Mouse (Mus musculus) heart, postnatal 36 days (tissue): ENCODE data around the gene Xpo1. TPM values are rescaled to one million over a fixed set of nuclear protein-coding genes. Genes with fewer than 3 reads are reported as not detected.

Source experiments
- DNase-seq, 2 experiments: peaks; one replicate each; pipeline ENCODE4 v3.0.0; 2021 to 2022
- intact Hi-C: fragments of 180-260 bp; cut with DNase I; formaldehyde crosslinking; loops from one replicate; pipeline ENCODE4 v1.15.1; 2025
- total RNA-seq, 2 experiments: library from RNA; stranded (reverse); gene quantifications; 2 replicates each; pipeline ENCODE4 v1.2.3; 2021

Gene Xpo1
- 10 to 100 TPM; 32.5 to 36.7 TPM for total RNA-seq

- peak; percentile 99 to 100 for DNase-seq
- intact Hi-C loops: loop anchor here (5.0 kb wide), 3 partner anchors 43 to 968 kb away; partner anchors contain the start of gene Tmem17
Measured at GRCm38 (mm10) chr11:23255427-23256193, at the start of gene Xpo1. Xpo1 (plus strand) TSS chr11:23256041.

- DNase-seq: no peak
- intact Hi-C loops: loop anchor here (5.0 to 10.0 kb wide), 2 partner anchors 48 to 55 kb away; partner anchors contain the start of gene Xpo1
Measured at GRCm38 (mm10) chr11:23209717-23210116, 46.1 kb upstream of the Xpo1 start.

- intact Hi-C loops: loop anchor here (5.0 to 10.0 kb wide), 2 partner anchors 46 to 56 kb away; partner anchors contain the start of gene Xpo1
- peak; percentile 55 to 56 for DNase-seq
Measured at GRCm38 (mm10) chr11:23210590-23211510, 45.0 kb upstream of the Xpo1 start.

- intact Hi-C loops: loop anchor here (10.0 kb wide), 1 partner anchor 63 kb away; no protein-coding TSS in a partner anchor
- peak; percentile 39 to 41 for DNase-seq
Measured at GRCm38 (mm10) chr11:23217430-23217829, 38.4 kb upstream of the Xpo1 start.

- intact Hi-C loops: no loop called here
- DNase-seq: no peak
Measured at GRCm38 (mm10) chr11:23236015-23236414, 19.8 kb upstream of the Xpo1 start.

- no peak for DNase-seq
- intact Hi-C loops: loop anchor here (5.0 kb wide), 1 partner anchor 187 kb away; no protein-coding TSS in a partner anchor
Measured at GRCm38 (mm10) chr11:23253931-23254330, 1.9 kb upstream of the Xpo1 start.

GRCm38 (mm10) chr11:23254548-23254947, 1.3 kb upstream of the Xpo1 start:
- intact Hi-C loops: loop anchor here (5.0 kb wide), 1 partner anchor 187 kb away; no protein-coding TSS in a partner anchor
- DNase-seq: no peak

- DNase-seq: no peak
- intact Hi-C loops: loop anchor here (5.0 kb wide), 3 partner anchors 43 to 968 kb away; partner anchors contain the start of gene Tmem17
Measured at GRCm38 (mm10) chr11:23255053-23255426, 801 bp upstream of the Xpo1 start.

- intact Hi-C loops: loop anchor here (5.0 kb wide), 3 partner anchors 44 to 969 kb away; partner anchors contain the start of gene Tmem17
- DNase-seq: no peak
Measured at GRCm38 (mm10) chr11:23256194-23256802, 457 bp downstream of the Xpo1 start.

- intact Hi-C loops: loop anchor here (1.0 to 5.0 kb wide), 4 partner anchors 45 to 970 kb away; partner anchors contain the start of genes Tmem17 and Usp34
- peak; percentile 68 to 78 for DNase-seq
Measured at GRCm38 (mm10) chr11:23256803-23257704, 1.2 kb downstream of the Xpo1 start.

GRCm38 (mm10) chr11:23259073-23259472, 3.2 kb downstream of the Xpo1 start:
- no peak for DNase-seq
- intact Hi-C loops: loop anchor here (5.0 kb wide), 3 partner anchors 47 to 972 kb away; partner anchors contain the start of gene Tmem17

- DNase-seq: no peak
- intact Hi-C loops: loop anchor here (5.0 kb wide), 3 partner anchors 47 to 972 kb away; partner anchors contain the start of gene Tmem17
Measured at GRCm38 (mm10) chr11:23259481-23259880, 3.6 kb downstream of the Xpo1 start.

- intact Hi-C loops: no loop called here
- no peak for DNase-seq
Measured at GRCm38 (mm10) chr11:23260186-23260585, 4.3 kb downstream of the Xpo1 start.

GRCm38 (mm10) chr11:23261490-23261889, 5.6 kb downstream of the Xpo1 start:
- no peak for DNase-seq
- intact Hi-C loops: no loop called here

- intact Hi-C loops: no loop called here
- no peak for DNase-seq
Measured at GRCm38 (mm10) chr11:23264949-23265348, 9.1 kb downstream of the Xpo1 start.

- peak; percentile 17 to 28 for DNase-seq
- intact Hi-C loops: loop anchor here (1.0 to 5.0 kb wide), 4 partner anchors 123 to 640 kb away; partner anchors contain the start of gene Fam161a
Measured at GRCm38 (mm10) chr11:23271770-23272724, 16.2 kb downstream of the Xpo1 start.

- DNase-seq: no peak
- intact Hi-C loops: no loop called here
Measured at GRCm38 (mm10) chr11:23275780-23276179, 19.9 kb downstream of the Xpo1 start.

GRCm38 (mm10) chr11:23284469-23284868, 28.6 kb downstream of the Xpo1 start:
- no peak for DNase-seq

More at GRCm38 (mm10) chr11:23284469-23284868, 28.6 kb downstream of the Xpo1 start:
- intact Hi-C loops: no loop called here
